Mouse (Mus musculus): ENCODE measurements at regions not wholly inside any gene's neighbourhood (a gene's known extent, or its start where the extent isn't known, plus 50 kb on each side); places are given as distances from the start of the nearest gene placed in this dataset.
A peak's percentile ranks its signal among the peaks of the same experiment; 100 is the strongest.

- ATAC-seq (ENCODE audit: low FRiP score, low TSS enrichment) (no peak), DNase-seq (no peak)
- Histone ChIP-seq H3K9ac (replicated peaks; ENCODE audit: low read length) (no peak overlapping the region), H3K36me3 (ENCODE audit: control insufficient read depth, insufficient read depth, low read length) (no peaks in the 10 kb centered on the region), H3K27me3 (ENCODE audit: control insufficient read depth, insufficient read depth, low read length) (no peaks in the 10 kb centered on the region), H3K4me2 (ENCODE audit: low read length) (no peak overlapping the region), H3K9me3 (ENCODE audit: control insufficient read depth, low read length) (no peaks in the 10 kb centered on the region), H3K27ac (replicated peaks; ENCODE audit: low read depth, low read length) (no peak overlapping the region), H3K4me3 (replicated peaks; ENCODE audit: low read depth, low read length) (no peak overlapping the region), H3K4me1 (ENCODE audit: control insufficient read depth, insufficient read depth, low read length) (no peaks in the 10 kb centered on the region)
- 85% methylated on average over 2 of the region's 2 CpGs for WGBS
Observed at GRCm38 (mm10) chr1:35862661-35863060, 205.5 kb upstream of the Hs6st1 start.

- Histone ChIP-seq H3K4me3 (replicated peaks; ENCODE audit: low read depth, low read length) (no peak overlapping the region), H3K4me1 (ENCODE audit: control insufficient read depth, insufficient read depth, low read length) (peaks cover 1% of the 10 kb centered on the region; the same call in 1 of the 2 replicates), H3K27me3 (ENCODE audit: control insufficient read depth, insufficient read depth, low read length) (no peaks in the 10 kb centered on the region), H3K27ac (replicated peaks; ENCODE audit: low read depth, low read length) (no peak overlapping the region), H3K9me3 (ENCODE audit: control insufficient read depth, low read length) (no peaks in the 10 kb centered on the region), H3K36me3 (ENCODE audit: control insufficient read depth, insufficient read depth, low read length) (no peaks in the 10 kb centered on the region), H3K9ac (replicated peaks; ENCODE audit: low read length) (no peak overlapping the region), H3K4me2 (ENCODE audit: low read length) (no peak overlapping the region)
- DNase-seq = no peak
- no peak for ATAC-seq (ENCODE audit: low FRiP score, low TSS enrichment)
- WGBS = 89% methylated on average over 9 of the region's 9 CpGs
Observed at GRCm38 (mm10) chr1:35864246-35864645, 204.0 kb upstream of the Hs6st1 start.

GRCm38 (mm10) chr1:35865263-35865662 is 202.9 kb upstream of the Hs6st1 start:
- Histone ChIP-seq H3K27ac (replicated peaks; ENCODE audit: low read depth, low read length) (no peak overlapping the region), H3K27me3 (ENCODE audit: control insufficient read depth, insufficient read depth, low read length) (no peaks in the 10 kb centered on the region), H3K36me3 (ENCODE audit: control insufficient read depth, insufficient read depth, low read length) (no peaks in the 10 kb centered on the region), H3K4me3 (replicated peaks; ENCODE audit: low read depth, low read length) (no peak overlapping the region), H3K9ac (replicated peaks; ENCODE audit: low read length) (no peak overlapping the region), H3K9me3 (ENCODE audit: control insufficient read depth, low read length) (no peaks in the 10 kb centered on the region), H3K4me2 (ENCODE audit: low read length) (no peak overlapping the region), H3K4me1 (ENCODE audit: control insufficient read depth, insufficient read depth, low read length) (peaks cover 11% of the 10 kb centered on the region)
- no peak for DNase-seq
- WGBS = 90% methylated on average over 6 of the region's 6 CpGs
- no peak for ATAC-seq (ENCODE audit: low FRiP score, low TSS enrichment)

- Histone ChIP-seq H3K4me1 (ENCODE audit: control insufficient read depth, insufficient read depth, low read length) (peaks cover 15% of the 10 kb centered on the region), H3K4me3 (replicated peaks; ENCODE audit: low read depth, low read length) (no peak overlapping the region), H3K9ac (replicated peaks; ENCODE audit: low read length) (no peak overlapping the region), H3K4me2 (ENCODE audit: low read length) (no peak overlapping the region), H3K9me3 (ENCODE audit: control insufficient read depth, low read length) (no peaks in the 10 kb centered on the region), H3K27ac (replicated peaks; ENCODE audit: low read depth, low read length) (no peak overlapping the region), H3K36me3 (ENCODE audit: control insufficient read depth, insufficient read depth, low read length) (no peaks in the 10 kb centered on the region), H3K27me3 (ENCODE audit: control insufficient read depth, insufficient read depth, low read length) (no peaks in the 10 kb centered on the region)
- ATAC-seq (ENCODE audit: low FRiP score, low TSS enrichment) (no peak), DNase-seq (no peak)
- 87% methylated on average over 12 of the region's 12 CpGs for WGBS
Observed at GRCm38 (mm10) chr1:35866643-35867042, 201.6 kb upstream of the Hs6st1 start.

GRCm38 (mm10) chr1:35869381-35870143 is 198.6 kb upstream of the Hs6st1 start:
- H3K4me3 ChIP-seq (replicated peaks; ENCODE audit: low read depth, low read length) = peak overlapping the region; percentile 22; the same call in 1 of the 2 replicates
- 16% methylated on average over 17 of the region's 17 CpGs for WGBS
- peak overlapping the region; percentile 52 for H3K4me2 ChIP-seq (ENCODE audit: low read length)
- H3K9ac ChIP-seq (replicated peaks; ENCODE audit: low read length) = no peak overlapping the region
- peak; percentile 93 for DNase-seq
- H3K27me3 ChIP-seq (ENCODE audit: control insufficient read depth, insufficient read depth, low read length) = no peaks in the 10 kb centered on the region
- peak overlapping the region; percentile 45; the same call in 1 of the 2 replicates for H3K27ac ChIP-seq (replicated peaks; ENCODE audit: low read depth, low read length)
- peaks cover 15% of the 10 kb centered on the region for H3K4me1 ChIP-seq (ENCODE audit: control insufficient read depth, insufficient read depth, low read length)
- no peaks in the 10 kb centered on the region for H3K9me3 ChIP-seq (ENCODE audit: control insufficient read depth, low read length)
- H3K36me3 ChIP-seq (ENCODE audit: control insufficient read depth, insufficient read depth, low read length) = no peaks in the 10 kb centered on the region
- peak; percentile 95 for ATAC-seq (ENCODE audit: low FRiP score, low TSS enrichment)

GRCm38 (mm10) chr1:35870144-35870827 is 197.9 kb upstream of the Hs6st1 start:
- H3K27me3 ChIP-seq (ENCODE audit: control insufficient read depth, insufficient read depth, low read length) = no peaks in the 10 kb centered on the region
- no peak overlapping the region for H3K9ac ChIP-seq (replicated peaks; ENCODE audit: low read length)
- peaks cover 16% of the 10 kb centered on the region for H3K4me1 ChIP-seq (ENCODE audit: control insufficient read depth, insufficient read depth, low read length)
- DNase-seq (no peak), ATAC-seq (ENCODE audit: low FRiP score, low TSS enrichment) (no peak)
- WGBS = 47% methylated on average over 9 of the region's 9 CpGs
- H3K27ac ChIP-seq (replicated peaks; ENCODE audit: low read depth, low read length) = no peak overlapping the region
- H3K36me3 ChIP-seq (ENCODE audit: control insufficient read depth, insufficient read depth, low read length) = no peaks in the 10 kb centered on the region
- H3K4me2 ChIP-seq (ENCODE audit: low read length) = peak overlapping the region; percentile 52
- H3K9me3 ChIP-seq (ENCODE audit: control insufficient read depth, low read length) = no peaks in the 10 kb centered on the region
- H3K4me3 ChIP-seq (replicated peaks; ENCODE audit: low read depth, low read length) = peak overlapping the region; percentile 22; the same call in 1 of the 2 replicates

- no peak overlapping the region for H3K4me2 ChIP-seq (ENCODE audit: low read length)
- 92% methylated on average over 2 of the region's 2 CpGs for WGBS
- no peak overlapping the region for H3K4me3 ChIP-seq (replicated peaks; ENCODE audit: low read depth, low read length)
Observed at GRCm38 (mm10) chr1:35873038-35873437, 195.2 kb upstream of the Hs6st1 start.

GRCm38 (mm10) chr1:35875210-35875811 is 192.9 kb upstream of the Hs6st1 start:
- Histone ChIP-seq H3K27ac (replicated peaks; ENCODE audit: low read depth, low read length) (no peak overlapping the region), H3K4me2 (ENCODE audit: low read length) (no peak overlapping the region), H3K36me3 (ENCODE audit: control insufficient read depth, insufficient read depth, low read length) (no peaks in the 10 kb centered on the region), H3K4me1 (ENCODE audit: control insufficient read depth, insufficient read depth, low read length) (peaks cover 11% of the 10 kb centered on the region), H3K9ac (replicated peaks; ENCODE audit: low read length) (no peak overlapping the region), H3K9me3 (ENCODE audit: control insufficient read depth, low read length) (no peaks in the 10 kb centered on the region), H3K27me3 (ENCODE audit: control insufficient read depth, insufficient read depth, low read length) (no peaks in the 10 kb centered on the region), H3K4me3 (replicated peaks; ENCODE audit: low read depth, low read length) (no peak overlapping the region)
- no peak for ATAC-seq (ENCODE audit: low FRiP score, low TSS enrichment)
- peak; percentile 67 for DNase-seq
- WGBS = 62% methylated on average over 11 of the region's 11 CpGs

More at GRCm38 (mm10) chr1:35873038-35873437, 195.2 kb upstream of the Hs6st1 start:
- Histone ChIP-seq H3K4me1 (ENCODE audit: control insufficient read depth, insufficient read depth, low read length) (peaks cover 23% of the 10 kb centered on the region), H3K27me3 (ENCODE audit: control insufficient read depth, insufficient read depth, low read length) (no peaks in the 10 kb centered on the region), H3K9me3 (ENCODE audit: control insufficient read depth, low read length) (no peaks in the 10 kb centered on the region), H3K27ac (replicated peaks; ENCODE audit: low read depth, low read length) (no peak overlapping the region), H3K36me3 (ENCODE audit: control insufficient read depth, insufficient read depth, low read length) (no peaks in the 10 kb centered on the region), H3K9ac (replicated peaks; ENCODE audit: low read length) (no peak overlapping the region)
- ATAC-seq (ENCODE audit: low FRiP score, low TSS enrichment) (no peak), DNase-seq (no peak)
